Mouse (Mus musculus): ENCODE results near the gene Gm3336. TPM values are rescaled to one million over a fixed set of nuclear protein-coding genes. Genes with fewer than 3 reads are reported as not detected.
A peak's percentile ranks its signal among the peaks of the same experiment; 100 is the strongest.

Gm3336 gene
- polyA plus RNA-seq, 1 experiment from 2014 or later = not detected

DNA sequence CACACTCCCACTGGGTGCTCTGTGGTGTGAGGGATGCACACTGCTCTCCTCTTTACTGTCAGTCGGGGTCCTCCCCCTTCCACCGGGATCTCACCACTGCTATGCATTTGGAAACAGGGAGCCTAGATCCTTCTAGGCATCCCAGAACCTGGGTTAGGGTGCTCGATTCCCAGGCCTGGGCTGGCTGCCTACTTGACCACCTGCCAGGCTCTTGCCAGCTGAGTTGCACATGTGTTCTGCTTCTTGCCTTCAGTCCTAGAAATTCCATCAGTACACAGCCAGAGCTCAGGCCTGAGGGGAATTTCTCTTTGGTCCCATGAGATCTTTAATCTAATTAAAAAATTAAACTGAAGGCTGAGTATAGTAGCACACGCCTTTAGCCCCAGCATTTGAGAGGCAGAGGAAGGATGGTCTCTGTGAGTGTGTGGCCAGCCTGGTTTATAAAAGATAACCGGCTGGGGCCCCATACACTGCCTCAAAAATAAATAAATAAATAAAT, 28.4 kb upstream of the Gm3336 start:
- no peaks in the 10 kb centered on the region for H3K27me3 ChIP-seq (replicated peaks; ENCODE audit: control insufficient read depth, insufficient read depth, low read length)
- WGBS = 78% methylated on average over 5 of the region's 5 CpGs
- no peak overlapping the region for H3K9ac ChIP-seq (ENCODE audit: low read length)
- peaks cover 10% of the 10 kb centered on the region for H3K4me1 ChIP-seq (ENCODE audit: control insufficient read depth, insufficient read depth, low read length)
- DNase-seq (ENCODE audit: low spot score) (no peak), ATAC-seq (no peak)
- no peak overlapping the region for H3K27ac ChIP-seq (ENCODE audit: low read depth, low read length)
- no peaks in the 10 kb centered on the region for H3K9me3 ChIP-seq (replicated peaks; ENCODE audit: control insufficient read depth, low read length)
- no peaks in the 10 kb centered on the region for H3K36me3 ChIP-seq (ENCODE audit: control insufficient read depth, insufficient read depth, low read length)
- H3K4me2 ChIP-seq (ENCODE audit: low read length) = no peak overlapping the region
- H3K4me3 ChIP-seq (ENCODE audit: low read depth, low read length) = no peak overlapping the region

DNA sequence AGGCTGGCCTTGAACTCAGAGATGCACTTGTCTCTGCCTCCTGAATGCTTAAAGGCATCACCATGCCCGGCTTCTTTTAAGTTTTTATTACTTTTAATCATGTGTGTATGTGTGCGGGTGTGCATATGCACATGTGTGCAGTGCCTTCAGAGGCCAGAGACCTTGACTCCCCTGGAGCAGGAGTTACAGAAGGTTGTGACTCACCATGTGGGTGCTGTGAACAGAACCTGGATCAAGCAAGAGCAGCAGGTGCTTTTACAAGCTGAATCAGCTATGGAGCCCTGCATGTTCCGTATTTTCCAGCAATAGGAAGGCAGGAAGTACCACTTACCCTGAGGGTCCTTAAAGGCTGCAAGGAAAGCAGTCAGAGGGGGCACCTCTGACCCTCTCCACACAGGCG, 27.1 kb upstream of the Gm3336 start:
- 65% methylated on average over 4 of the region's 4 CpGs for WGBS
- DNase-seq (ENCODE audit: low spot score) (no peak), ATAC-seq (no peak)
- Histone ChIP-seq H3K27ac (ENCODE audit: low read depth, low read length) (peak overlapping the region; percentile 61), H3K4me1 (ENCODE audit: control insufficient read depth, insufficient read depth, low read length) (peaks cover 13% of the 10 kb centered on the region), H3K36me3 (ENCODE audit: control insufficient read depth, insufficient read depth, low read length) (no peaks in the 10 kb centered on the region), H3K4me2 (ENCODE audit: low read length) (peak overlapping the region; percentile 46), H3K4me3 (ENCODE audit: low read depth, low read length) (peak overlapping the region; percentile 17; the same call in 1 of the 2 replicates), H3K9ac (ENCODE audit: low read length) (peak overlapping the region; percentile 54), H3K9me3 (replicated peaks; ENCODE audit: control insufficient read depth, low read length) (no peaks in the 10 kb centered on the region), H3K27me3 (replicated peaks; ENCODE audit: control insufficient read depth, insufficient read depth, low read length) (no peaks in the 10 kb centered on the region)

DNA sequence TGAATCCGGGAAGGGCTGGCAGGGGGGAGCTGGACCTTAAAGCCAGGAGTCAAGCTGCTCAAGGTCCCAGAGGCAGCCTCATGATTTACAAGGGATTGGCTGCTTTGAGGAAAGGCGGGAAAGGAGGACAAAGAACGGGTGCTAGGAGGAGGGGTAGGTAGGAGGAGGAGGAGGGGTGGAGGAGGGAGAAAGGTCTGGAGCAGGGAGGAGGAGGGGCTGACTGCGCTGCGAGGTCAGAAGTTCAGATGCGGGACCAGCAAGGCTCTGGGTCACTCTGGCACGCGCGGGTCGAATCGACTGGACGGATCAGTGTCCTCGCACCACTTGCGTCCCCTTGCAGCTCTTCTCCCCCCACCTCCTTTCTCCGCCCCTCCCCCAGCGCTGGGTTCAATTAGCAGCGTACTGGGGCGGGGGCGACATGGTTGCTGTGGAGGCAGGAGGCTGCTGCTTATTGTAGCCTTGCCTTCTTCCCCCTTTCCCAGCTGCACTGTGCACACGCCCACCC, 26.6 kb upstream of the Gm3336 start:
- Histone ChIP-seq H3K27ac (ENCODE audit: low read depth, low read length) (peak overlapping the region; percentile 61), H3K36me3 (ENCODE audit: control insufficient read depth, insufficient read depth, low read length) (no peaks in the 10 kb centered on the region), H3K27me3 (replicated peaks; ENCODE audit: control insufficient read depth, insufficient read depth, low read length) (no peaks in the 10 kb centered on the region), H3K4me2 (ENCODE audit: low read length) (peak overlapping the region; percentile 46), H3K4me1 (ENCODE audit: control insufficient read depth, insufficient read depth, low read length) (peaks cover 19% of the 10 kb centered on the region), H3K9me3 (replicated peaks; ENCODE audit: control insufficient read depth, low read length) (no peaks in the 10 kb centered on the region), H3K4me3 (ENCODE audit: low read depth, low read length) (peak overlapping the region; percentile 17), H3K9ac (ENCODE audit: low read length) (peak overlapping the region; percentile 54)
- ATAC-seq (peak; percentile 75), DNase-seq (ENCODE audit: low spot score) (peak; percentile 81)
- WGBS = 2% methylated on average over 20 of the region's 20 CpGs

- 84% methylated on average over 5 of the region's 5 CpGs for WGBS
- Histone ChIP-seq H3K9me3 (replicated peaks; ENCODE audit: control insufficient read depth, low read length) (no peaks in the 10 kb centered on the region), H3K27me3 (replicated peaks; ENCODE audit: control insufficient read depth, insufficient read depth, low read length) (no peaks in the 10 kb centered on the region), H3K27ac (ENCODE audit: low read depth, low read length) (no peak overlapping the region), H3K4me2 (ENCODE audit: low read length) (no peak overlapping the region), H3K9ac (ENCODE audit: low read length) (no peak overlapping the region), H3K4me1 (ENCODE audit: control insufficient read depth, insufficient read depth, low read length) (peaks cover 32% of the 10 kb centered on the region), H3K4me3 (ENCODE audit: low read depth, low read length) (no peak overlapping the region), H3K36me3 (ENCODE audit: control insufficient read depth, insufficient read depth, low read length) (no peaks in the 10 kb centered on the region)
- no peak for DNase-seq (ENCODE audit: low spot score)
- no peak for ATAC-seq
Measured at GRCm38 (mm10) chr8:70693636-70694035, 24.7 kb upstream of the Gm3336 start.

DNA sequence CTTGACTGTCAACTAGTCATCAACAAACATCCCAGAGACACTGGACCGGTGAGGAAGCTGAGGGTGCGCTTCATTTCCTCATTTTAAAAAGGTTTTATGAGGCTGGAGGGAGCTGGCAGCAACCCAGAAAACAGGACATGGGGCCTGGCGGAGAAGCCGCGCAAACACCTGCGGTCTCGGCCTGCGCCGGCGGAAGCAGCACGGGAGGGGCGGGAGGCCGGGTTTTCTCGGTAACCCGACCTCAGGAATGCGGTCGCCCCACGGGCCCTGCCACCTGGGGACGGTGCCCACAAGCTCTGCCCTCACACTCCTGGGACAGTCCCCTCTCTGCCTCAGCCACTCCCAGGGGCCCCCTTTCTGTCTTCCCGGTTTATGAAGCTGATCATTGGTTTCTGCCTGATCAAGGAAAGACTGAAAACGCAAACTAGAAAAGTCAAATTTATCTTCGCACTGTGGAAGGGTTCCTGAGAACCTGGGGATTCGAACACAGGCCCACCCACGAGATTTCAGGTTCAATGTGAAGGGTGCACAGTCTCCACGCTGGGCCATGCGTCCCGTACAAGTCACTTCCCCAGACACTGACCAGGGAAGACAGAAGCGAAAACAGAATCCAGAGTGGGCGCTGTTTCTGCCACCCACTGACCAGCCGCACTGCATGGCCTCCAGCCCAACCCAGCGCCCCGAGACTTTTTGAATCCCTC, 22.9 kb upstream of the Gm3336 start:
- no peaks in the 10 kb centered on the region for H3K36me3 ChIP-seq (ENCODE audit: control insufficient read depth, insufficient read depth, low read length)
- no peak overlapping the region for H3K9ac ChIP-seq (ENCODE audit: low read length)
- WGBS = 35% methylated on average over 32 of the region's 32 CpGs
- DNase-seq (ENCODE audit: low spot score) = no peak
- peaks cover 32% of the 10 kb centered on the region for H3K4me1 ChIP-seq (ENCODE audit: control insufficient read depth, insufficient read depth, low read length)
- H3K27ac ChIP-seq (ENCODE audit: low read depth, low read length) = 0 out of 2 replicates have a peak overlapping the region, but pooled peaks have one; percentile 60
- no peak overlapping the region for H3K4me3 ChIP-seq (ENCODE audit: low read depth, low read length)
- no peak for ATAC-seq
- H3K4me2 ChIP-seq (ENCODE audit: low read length) = no peak overlapping the region
- no peaks in the 10 kb centered on the region for H3K27me3 ChIP-seq (replicated peaks; ENCODE audit: control insufficient read depth, insufficient read depth, low read length)
- H3K9me3 ChIP-seq (replicated peaks; ENCODE audit: control insufficient read depth, low read length) = no peaks in the 10 kb centered on the region

DNA sequence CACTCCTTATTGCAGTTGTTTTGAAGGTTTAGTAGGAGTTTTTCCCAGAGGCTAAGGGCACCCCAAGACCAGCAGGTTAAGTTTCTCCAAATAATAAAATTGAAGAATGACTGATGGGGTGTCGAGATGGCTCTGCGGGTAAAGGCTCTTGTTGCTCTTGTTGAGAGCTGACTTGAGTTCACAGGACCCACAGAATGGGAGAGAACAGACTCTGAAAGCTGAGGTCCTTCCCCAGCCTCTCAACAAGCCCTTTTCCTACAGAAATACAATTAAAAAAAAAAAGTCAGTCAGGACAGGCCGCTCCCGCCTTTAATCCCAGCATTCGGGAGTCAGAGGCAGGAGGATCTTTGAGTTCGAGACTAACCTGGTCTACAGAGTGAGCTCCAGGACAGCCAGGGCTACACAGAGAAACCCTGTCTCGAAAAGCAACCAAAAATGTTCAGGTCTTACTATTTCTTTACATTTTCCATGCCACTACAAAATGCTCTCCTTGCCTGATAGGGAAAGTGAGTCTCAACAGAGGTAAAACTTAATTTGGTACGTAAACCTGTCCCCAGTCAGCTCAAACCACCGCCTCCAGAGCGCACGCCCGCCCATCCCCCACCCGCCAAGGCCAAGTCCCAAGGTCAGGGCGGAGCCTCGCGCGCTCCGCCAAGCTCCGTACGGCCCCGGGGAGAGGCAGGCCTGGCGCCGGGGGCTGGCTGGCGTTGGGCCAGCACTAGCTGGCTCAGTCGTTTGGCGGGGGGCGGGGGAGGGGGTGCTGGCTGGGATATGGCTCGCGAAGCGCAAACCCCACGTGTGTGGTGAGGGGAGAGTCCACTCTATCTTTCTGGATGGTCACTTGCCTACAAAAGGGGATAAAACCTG, 22.1 kb upstream of the Gm3336 start:
- Histone ChIP-seq H3K9me3 (replicated peaks; ENCODE audit: control insufficient read depth, low read length) (no peaks in the 10 kb centered on the region), H3K4me1 (ENCODE audit: control insufficient read depth, insufficient read depth, low read length) (peaks cover 35% of the 10 kb centered on the region), H3K9ac (ENCODE audit: low read length) (peak overlapping the region; percentile 43), H3K27me3 (replicated peaks; ENCODE audit: control insufficient read depth, insufficient read depth, low read length) (no peaks in the 10 kb centered on the region), H3K27ac (ENCODE audit: low read depth, low read length) (peak overlapping the region; percentile 60), H3K4me3 (ENCODE audit: low read depth, low read length) (no peak overlapping the region), H3K4me2 (ENCODE audit: low read length) (peak overlapping the region; percentile 54), H3K36me3 (ENCODE audit: control insufficient read depth, insufficient read depth, low read length) (no peaks in the 10 kb centered on the region)
- DNase-seq (ENCODE audit: low spot score) (peak; percentile 86), ATAC-seq (no peak)
- WGBS = 5% methylated on average over 30 of the region's 31 CpGs

- Histone ChIP-seq H3K4me3 (ENCODE audit: low read depth, low read length) (no peak overlapping the region), H3K9me3 (replicated peaks; ENCODE audit: control insufficient read depth, low read length) (no peaks in the 10 kb centered on the region), H3K9ac (ENCODE audit: low read length) (peak overlapping the region; percentile 43), H3K4me1 (ENCODE audit: control insufficient read depth, insufficient read depth, low read length) (peaks cover 36% of the 10 kb centered on the region), H3K27ac (ENCODE audit: low read depth, low read length) (peak overlapping the region; percentile 60), H3K4me2 (ENCODE audit: low read length) (peak overlapping the region; percentile 54), H3K27me3 (replicated peaks; ENCODE audit: control insufficient read depth, insufficient read depth, low read length) (no peaks in the 10 kb centered on the region), H3K36me3 (ENCODE audit: control insufficient read depth, insufficient read depth, low read length) (0 out of 2 replicates have a peak, but pooled peaks cover 4% of the 10 kb centered on the region)
- DNase-seq (ENCODE audit: low spot score) = no peak
- no peak for ATAC-seq
- 19% methylated on average over 4 of the region's 4 CpGs for WGBS
Measured at GRCm38 (mm10) chr8:70696946-70697345, 21.4 kb upstream of the Gm3336 start.

DNA sequence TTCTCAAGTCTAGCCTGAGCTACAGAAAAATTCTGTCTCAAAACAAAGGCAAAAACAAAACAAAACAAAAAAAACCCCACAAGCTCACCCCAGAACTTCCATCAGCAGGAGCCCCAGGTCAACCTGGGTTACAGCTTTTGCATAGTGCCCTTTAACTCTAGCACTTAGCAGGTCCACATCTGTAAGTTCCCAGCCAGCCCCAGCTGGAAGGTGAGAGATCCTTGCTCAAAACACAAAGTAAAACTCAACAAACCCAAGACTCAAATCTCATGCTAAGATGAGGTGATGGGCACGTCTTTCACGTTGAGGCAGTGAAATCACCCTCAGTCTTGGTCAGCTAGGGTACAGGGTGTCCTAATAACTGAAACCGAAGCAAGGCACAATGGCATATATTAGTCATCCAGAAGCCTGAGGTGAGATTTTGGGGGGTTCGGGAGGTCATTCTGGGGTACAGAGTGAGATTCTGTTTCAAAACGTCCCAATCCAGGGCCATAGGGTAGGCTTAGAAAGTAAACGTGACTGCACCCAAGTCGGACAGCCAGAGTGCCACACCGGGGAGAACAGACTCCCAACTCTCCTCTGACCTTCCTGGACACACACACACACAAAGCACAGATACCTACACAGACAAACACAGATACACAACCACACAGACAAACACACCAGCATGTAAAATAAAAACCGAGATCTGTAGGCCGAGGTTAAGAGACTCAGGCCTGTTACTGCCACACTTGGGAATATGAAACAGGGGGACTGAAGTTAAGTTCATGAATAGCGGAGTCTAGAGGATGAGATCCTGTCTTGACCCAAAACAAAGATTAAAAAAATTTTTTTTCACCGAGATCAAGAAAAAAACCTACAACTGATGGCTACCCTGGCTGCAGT, 20.7 kb upstream of the Gm3336 start:
- WGBS = 75% methylated on average over 12 of the region's 12 CpGs
- peak overlapping the region; percentile 99 for H3K27ac ChIP-seq (ENCODE audit: low read depth, low read length)

More for the DNA sequence above, 20.7 kb upstream of the Gm3336 start:
- peak overlapping the region; percentile 99 for H3K4me3 ChIP-seq (ENCODE audit: low read depth, low read length)
- H3K36me3 ChIP-seq (ENCODE audit: control insufficient read depth, insufficient read depth, low read length) = 0 out of 2 replicates have a peak, but pooled peaks cover 4% of the 10 kb centered on the region
- no peaks in the 10 kb centered on the region for H3K9me3 ChIP-seq (replicated peaks; ENCODE audit: control insufficient read depth, low read length)
- DNase-seq (ENCODE audit: low spot score) = no peak
- H3K27me3 ChIP-seq (replicated peaks; ENCODE audit: control insufficient read depth, insufficient read depth, low read length) = no peaks in the 10 kb centered on the region
- ATAC-seq = no peak
- H3K4me1 ChIP-seq (ENCODE audit: control insufficient read depth, insufficient read depth, low read length) = peaks cover 33% of the 10 kb centered on the region
- H3K4me2 ChIP-seq (ENCODE audit: low read length) = peak overlapping the region; percentile 58
- peak overlapping the region; percentile 60 for H3K9ac ChIP-seq (ENCODE audit: low read length)

Measured in forebrain, embryonic 14.5 days (tissue).